In the genomic region with DNA sequence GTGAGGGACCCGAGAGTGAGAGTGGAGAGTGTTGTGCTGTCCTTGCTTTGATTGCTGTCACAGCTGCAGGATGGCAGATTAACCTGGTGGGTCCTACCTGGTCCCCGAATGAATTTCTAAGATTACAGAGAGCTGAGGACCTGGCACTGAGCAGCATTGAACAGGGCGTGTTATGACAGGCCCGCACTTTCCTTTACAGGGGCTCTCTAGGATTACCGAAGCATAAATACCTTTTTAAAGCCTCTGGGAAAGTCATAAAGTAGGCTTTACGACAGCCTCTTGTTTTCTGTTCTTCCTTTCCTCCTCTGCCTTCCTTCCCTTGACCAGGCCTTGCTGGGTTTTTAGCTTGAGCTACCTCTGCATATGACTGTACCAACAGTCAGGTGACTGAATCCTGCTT, we compare ENCODE assay signal across 12 mouse cellular contexts.
DNase-seq lines count a peak whose midpoint lies in the region; ATAC-seq lines count a peak whose summit lies in the region.
"Had no signal": no experiment of that assay in that cellular context is flagged by ENCODE, and none has a peak within 500 bp of the region (broad histone marks: within the 10 kb centered on the region; RNA-seq: fewer than 3 reads in every experiment).

No protein-coding gene starts in this region.

- WGBS in heart, embryonic 16.5 days = 82% methylated on average over 6 of the region's 6 CpGs
- WGBS in neural tube, embryonic 12.5 days = 32% methylated on average over 6 of the region's 6 CpGs
- WGBS in limb, embryonic 12.5 days = 9% methylated on average over 6 of the region's 6 CpGs

- no peak for DNase-seq in heart, postnatal 14 days
- no peak for DNase-seq in neural tube, embryonic 10.5 days (ENCODE audit: extremely low spot score, low spot score)
- no peak for DNase-seq in urinary bladder, postnatal 4 days (ENCODE audit: low spot score in 2 of 2)
- no peak for DNase-seq in layer of hippocampus, adult 9-11 months
- DNase-seq: cerebellum, adult 8-10 months; right cerebral cortex, adult 18-20 months had no signal

- H3K4me3 ChIP-seq in heart, embryonic 16.5 days (ENCODE audit: low read length) = no peak overlapping the region
- H3K4me3 ChIP-seq in neural tube, embryonic 12.5 days = no peak overlapping the region
- H3K4me3 ChIP-seq in limb, embryonic 12.5 days (replicated peaks) = no peak overlapping the region
- H3K4me3 ChIP-seq: erythroblast, embryonic 14.5 days had no signal

- no peaks in the 10 kb centered on the region for H3K27me3 ChIP-seq in heart, embryonic 16.5 days (ENCODE audit: control insufficient read depth, insufficient read depth, low read length)
- H3K27me3 ChIP-seq in neural tube, embryonic 12.5 days (replicated peaks) = no peaks in the 10 kb centered on the region; the same call in 1 of the 2 replicates
- peaks cover 10% of the 10 kb centered on the region; the same call in 1 of the 2 replicates for H3K27me3 ChIP-seq in limb, embryonic 12.5 days

- intact Hi-C loops in heart, postnatal 14 days (cut with DNase I) = no loop called here

- no peak for ATAC-seq in heart, embryonic 16.5 days (replicated peaks; ENCODE audit: extremely low read depth, insufficient read depth, low FRiP score)
- no peak for ATAC-seq in neural tube, embryonic 12.5 days (ENCODE audit: low FRiP score, low read depth)
- no peak for ATAC-seq in limb, embryonic 12.5 days (ENCODE audit: insufficient number of reproducible peaks, insufficient read depth, low FRiP score, low TSS enrichment, low read depth)
- ATAC-seq: inflammation-experienced regulatory T-cells, adult 6 months had no signal

- H3K4me1 ChIP-seq in heart, embryonic 16.5 days (ENCODE audit: control insufficient read depth, insufficient read depth, low read length) = peaks cover 47% of the 10 kb centered on the region
- H3K4me1 ChIP-seq in neural tube, embryonic 12.5 days = peaks cover 52% of the 10 kb centered on the region
- peaks cover 63% of the 10 kb centered on the region for H3K4me1 ChIP-seq in limb, embryonic 12.5 days (replicated peaks)

- no peak overlapping the region for H3K4me2 ChIP-seq in heart, embryonic 16.5 days (ENCODE audit: low read depth, low read length)
- H3K4me2 ChIP-seq in neural tube, embryonic 12.5 days (replicated peaks) = no peak overlapping the region
- H3K4me2 ChIP-seq in limb, embryonic 12.5 days = peak overlapping the region; percentile 35

- H3K27ac ChIP-seq in heart, embryonic 16.5 days (ENCODE audit: low read length) = peak overlapping the region; percentile 18
- H3K27ac ChIP-seq in neural tube, embryonic 12.5 days = peak overlapping the region; percentile 42; the same call in 1 of the 2 replicates
- H3K27ac ChIP-seq in limb, embryonic 12.5 days = peak overlapping the region; percentile 91
- H3K27ac ChIP-seq: macrophage had no signal

- no peak overlapping the region; the same call in 1 of the 2 replicates for H3K9ac ChIP-seq in heart, embryonic 16.5 days (ENCODE audit: low read length)
- H3K9ac ChIP-seq in neural tube, embryonic 12.5 days = no peak overlapping the region
- no peak overlapping the region for H3K9ac ChIP-seq in limb, embryonic 12.5 days (replicated peaks)

- H3K36me3 ChIP-seq in heart, embryonic 16.5 days (ENCODE audit: control insufficient read depth, insufficient read depth) = no peaks in the 10 kb centered on the region
- H3K36me3 ChIP-seq in neural tube, embryonic 12.5 days = no peaks in the 10 kb centered on the region
- no peaks in the 10 kb centered on the region for H3K36me3 ChIP-seq in limb, embryonic 12.5 days

- H3K9me3 ChIP-seq in heart, embryonic 16.5 days (replicated peaks; ENCODE audit: control insufficient read depth, low read length) = no peaks in the 10 kb centered on the region
- no peaks in the 10 kb centered on the region for H3K9me3 ChIP-seq in neural tube, embryonic 12.5 days
- H3K9me3 ChIP-seq in limb, embryonic 12.5 days = no peaks in the 10 kb centered on the region

Comparison
In these comparisons a context has a peak if more than half of its experiments do, and no peak if none do; other contexts are left out.
1. H3K27ac ChIP-seq: peak in every context shown above with its lines; median percentile 91 in limb, embryonic 12.5 days; 42 in neural tube, embryonic 12.5 days; 18 in heart, embryonic 16.5 days.